Mouse (Mus musculus) brain, embryonic 14.5 days (tissue): ENCODE results near the gene Krt78. TPM values are rescaled to one million over a fixed set of nuclear protein-coding genes. Genes with fewer than 3 reads are reported as not detected.

Experiments
- DNase-seq: peaks from one replicate; pipeline ENCODE4 v3.0.0-alpha.2; 2011; ENCODE audit warnings: low read depth
- CTCF ChIP-seq: fragments of 200-500 bp; IDR thresholded peaks from 2 replicates; pipeline ENCODE4 v1.5.1; 2012; ENCODE audit warnings: inconsistent platforms, mild to moderate bottlenecking, moderate library complexity, borderline replicate concordance; ENCODE audit not compliant: insufficient read depth, insufficient read length; ENCODE audit errors: extremely low read depth
- POLR2A ChIP-seq: fragments of 200-500 bp; IDR thresholded peaks from 2 replicates; pipeline ENCODE4 v1.6.1; 2012; ENCODE audit warnings: mild to moderate bottlenecking, inconsistent platforms, borderline replicate concordance; ENCODE audit not compliant: poor library complexity, insufficient read depth, insufficient read length, severe bottlenecking; ENCODE audit errors: extremely low read depth
- polyA plus RNA-seq: library from polyadenylated mRNA; depleted of rRNA; stranded (reverse); fragments of >200 nt; gene quantifications from 2 replicates; pipeline ENCODE4 v1.2.3, GENCODE M21; 2012; rRNA removed

Gene Krt78
- polyA plus RNA-seq, 1 experiment = 0.03 TPM

- TF ChIP-seq CTCF (no peak), POLR2A (no peak)
- no peak for DNase-seq
These were observed 29.5 kb downstream of the Krt78 start, which contains the start of gene Krt4 for GRCm38 (mm10) chr15:101924635-101925034. Gene Krt4, minus strand, starts transcription at chr15:101924735.

- no peak for DNase-seq
- TF ChIP-seq CTCF = no peak
- no peak for TF ChIP-seq POLR2A
These were observed 31.8 kb downstream of the Krt78 start for GRCm38 (mm10) chr15:101922296-101922695.

- no peak for DNase-seq
- TF ChIP-seq CTCF = no peak
- TF ChIP-seq POLR2A = no peak
These were observed 38.0 kb downstream of the Krt78 start for GRCm38 (mm10) chr15:101916072-101916471.

GRCm38 (mm10) chr15:101904849-101905248 lies 49.2 kb downstream of the Krt78 start:
- no peak for DNase-seq
- TF ChIP-seq POLR2A = no peak
- no peak for TF ChIP-seq CTCF

GRCm38 (mm10) chr15:101902171-101903149 lies 51.6 kb downstream of the Krt78 start:
- TF ChIP-seq CTCF (peak; percentile 6; the same call in 1 of the 2 replicates), POLR2A (no peak)
- no peak for DNase-seq

Other genes with a start within 250 kb of the Krt78 start
- gene Krt5, start 241.4 kb downstream of the Krt78 start, polyA plus RNA-seq = 33.7 and 53.0 TPM in 2 replicates
- 0.09 and 0.18 TPM in 2 replicates for gene Krt71, start 211.2 kb downstream of the Krt78 start, polyA plus RNA-seq
- gene Krt72, start 167.8 kb downstream of the Krt78 start, polyA plus RNA-seq = 0.04 and 0.08 TPM in 2 replicates
- gene Krt73, start 151.9 kb downstream of the Krt78 start, polyA plus RNA-seq = 0.78 and 0.98 TPM in 2 replicates
- gene Krt2, start 136.1 kb downstream of the Krt78 start, polyA plus RNA-seq = not detected in 2 replicates
- 14.9 and 19.4 TPM in 2 replicates for gene Krt1, start 103.5 kb downstream of the Krt78 start, polyA plus RNA-seq
- gene Krt77, start 84.6 kb downstream of the Krt78 start, polyA plus RNA-seq = 0.53 and 2.3 TPM in 2 replicates
- gene Krt76, start 61.4 kb downstream of the Krt78 start, polyA plus RNA-seq = not detected in 2 replicates
- gene Krt4, start 29.6 kb downstream of the Krt78 start, polyA plus RNA-seq = 2.3 and 2.6 TPM in 2 replicates
- gene Krt79, start 14.0 kb downstream of the Krt78 start, polyA plus RNA-seq = 0.10 and 0.23 TPM in 2 replicates
- gene Krt8, start 50.2 kb upstream of the Krt78 start, polyA plus RNA-seq = 2.0 and 3.7 TPM in 2 replicates
- gene Krt18, start 73.9 kb upstream of the Krt78 start, polyA plus RNA-seq = 1.9 and 3.9 TPM in 2 replicates
- 123 and 173 TPM in 2 replicates for gene Eif4b, start 119.5 kb upstream of the Krt78 start, polyA plus RNA-seq
- gene Tns2, start 146.1 kb upstream of the Krt78 start, polyA plus RNA-seq = 10.2 and 18.8 TPM in 2 replicates
- 63.8 and 64.6 TPM in 2 replicates for gene Spryd3, start 181.9 kb upstream of the Krt78 start, polyA plus RNA-seq
- gene Igfbp6, start 190.1 kb upstream of the Krt78 start, polyA plus RNA-seq = 0.57 and 0.83 TPM in 2 replicates
- gene Soat2, start 196.2 kb upstream of the Krt78 start, polyA plus RNA-seq = 0.15 and 0.18 TPM in 2 replicates
- 91.1 and 96.5 TPM in 2 replicates for gene Zfp740, start 249.0 kb upstream of the Krt78 start, polyA plus RNA-seq